Mouse (Mus musculus): Measurements from ENCODE around the gene Ccnk. TPM values are rescaled to one million over a fixed set of nuclear protein-coding genes. Genes with fewer than 3 reads are reported as not detected.

The Ccnk gene
- polyA plus RNA-seq, 1 experiment from 2014 or later = 6.0 TPM

- Histone ChIP-seq H3K27ac (replicated peaks; ENCODE audit: low read depth, low read length) (no peak overlapping the region), H3K9me3 (ENCODE audit: control insufficient read depth, low read length) (no peaks in the 10 kb centered on the region), H3K4me1 (ENCODE audit: control insufficient read depth, insufficient read depth, low read length) (no peaks in the 10 kb centered on the region), H3K4me2 (ENCODE audit: low read length) (no peak overlapping the region), H3K4me3 (replicated peaks; ENCODE audit: low read depth, low read length) (no peak overlapping the region), H3K9ac (replicated peaks; ENCODE audit: low read length) (no peak overlapping the region), H3K36me3 (ENCODE audit: control insufficient read depth, insufficient read depth, low read length) (peaks cover 60% of the 10 kb centered on the region), H3K27me3 (ENCODE audit: control insufficient read depth, insufficient read depth, low read length) (no peaks in the 10 kb centered on the region)
- DNase-seq (no peak), ATAC-seq (ENCODE audit: low FRiP score, low TSS enrichment) (no peak)
These were observed 19.5 kb upstream of the Ccnk start for GRCm38 (mm10) chr12:108159863-108160262.

DNA sequence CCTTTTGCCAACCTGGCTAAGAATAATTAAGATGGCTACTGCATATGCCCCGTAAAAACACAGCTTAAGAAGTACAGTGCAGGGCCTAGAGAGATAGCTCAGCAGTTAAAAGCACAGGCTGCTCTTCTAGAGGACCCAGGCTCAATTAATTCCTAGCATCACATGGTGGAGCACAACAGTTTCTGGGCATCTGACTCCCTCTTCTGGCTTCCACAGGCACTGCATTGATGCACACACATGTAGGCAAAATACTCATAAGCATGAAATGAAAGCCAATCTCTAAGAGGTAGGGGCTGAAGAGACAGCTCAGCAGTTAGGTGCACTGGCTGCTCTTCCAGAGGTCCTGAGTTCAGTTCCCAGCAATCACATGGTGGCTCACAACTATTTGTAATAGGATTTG lies 17.3 kb upstream of the Ccnk start:
- Histone ChIP-seq H3K9me3 (ENCODE audit: control insufficient read depth, low read length) (no peaks in the 10 kb centered on the region), H3K36me3 (ENCODE audit: control insufficient read depth, insufficient read depth, low read length) (peaks cover 43% of the 10 kb centered on the region), H3K4me1 (ENCODE audit: control insufficient read depth, insufficient read depth, low read length) (no peaks in the 10 kb centered on the region), H3K9ac (replicated peaks; ENCODE audit: low read length) (no peak overlapping the region), H3K27ac (replicated peaks; ENCODE audit: low read depth, low read length) (no peak overlapping the region), H3K27me3 (ENCODE audit: control insufficient read depth, insufficient read depth, low read length) (no peaks in the 10 kb centered on the region), H3K4me2 (ENCODE audit: low read length) (no peak overlapping the region), H3K4me3 (replicated peaks; ENCODE audit: low read depth, low read length) (no peak overlapping the region)
- peak; percentile 33 for DNase-seq
- no peak for ATAC-seq (ENCODE audit: low FRiP score, low TSS enrichment)
- 94% methylated on average over 1 of the region's 1 CpGs for WGBS

GRCm38 (mm10) chr12:108163706-108164105 lies 15.7 kb upstream of the Ccnk start:
- no peak for ATAC-seq (ENCODE audit: low FRiP score, low TSS enrichment)
- H3K4me2 ChIP-seq (ENCODE audit: low read length) = no peak overlapping the region
- H3K4me3 ChIP-seq (replicated peaks; ENCODE audit: low read depth, low read length) = no peak overlapping the region
- peaks cover 32% of the 10 kb centered on the region for H3K36me3 ChIP-seq (ENCODE audit: control insufficient read depth, insufficient read depth, low read length)
- H3K9me3 ChIP-seq (ENCODE audit: control insufficient read depth, low read length) = no peaks in the 10 kb centered on the region
- H3K9ac ChIP-seq (replicated peaks; ENCODE audit: low read length) = no peak overlapping the region
- no peaks in the 10 kb centered on the region for H3K4me1 ChIP-seq (ENCODE audit: control insufficient read depth, insufficient read depth, low read length)
- no peak overlapping the region for H3K27ac ChIP-seq (replicated peaks; ENCODE audit: low read depth, low read length)
- WGBS = 81% methylated on average over 3 of the region's 3 CpGs
- no peaks in the 10 kb centered on the region for H3K27me3 ChIP-seq (ENCODE audit: control insufficient read depth, insufficient read depth, low read length)
- no peak for DNase-seq

DNA sequence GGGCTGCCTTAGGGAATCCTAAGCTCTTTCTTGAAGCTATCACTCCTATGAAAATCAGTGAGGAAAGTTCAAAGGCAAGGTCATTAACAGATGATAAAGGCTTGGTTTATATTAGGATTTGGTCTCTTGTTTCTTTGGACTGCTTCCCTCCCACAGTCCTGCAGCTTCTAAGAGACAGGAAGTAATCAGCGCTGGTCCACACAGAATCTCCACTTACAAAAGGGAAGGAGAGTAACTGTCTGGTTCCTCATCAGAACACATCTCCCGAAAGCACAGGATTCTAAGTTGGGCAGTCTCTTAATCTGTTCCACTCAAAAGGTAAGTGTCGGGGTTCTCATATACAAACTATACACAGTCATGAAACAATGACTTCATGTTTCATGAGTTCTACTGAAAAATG lies 10.5 kb upstream of the Ccnk start:
- 91% methylated on average over 3 of the region's 3 CpGs for WGBS
- no peak overlapping the region for H3K4me3 ChIP-seq (replicated peaks; ENCODE audit: low read depth, low read length)
- no peak overlapping the region for H3K4me2 ChIP-seq (ENCODE audit: low read length)
- H3K27ac ChIP-seq (replicated peaks; ENCODE audit: low read depth, low read length) = no peak overlapping the region
- no peaks in the 10 kb centered on the region for H3K9me3 ChIP-seq (ENCODE audit: control insufficient read depth, low read length)
- ATAC-seq (ENCODE audit: low FRiP score, low TSS enrichment) (no peak), DNase-seq (no peak)
- no peak overlapping the region for H3K9ac ChIP-seq (replicated peaks; ENCODE audit: low read length)
- no peaks in the 10 kb centered on the region for H3K27me3 ChIP-seq (ENCODE audit: control insufficient read depth, insufficient read depth, low read length)
- peaks cover 4% of the 10 kb centered on the region; the same call in 1 of the 2 replicates for H3K36me3 ChIP-seq (ENCODE audit: control insufficient read depth, insufficient read depth, low read length)
- H3K4me1 ChIP-seq (ENCODE audit: control insufficient read depth, insufficient read depth, low read length) = no peaks in the 10 kb centered on the region

GRCm38 (mm10) chr12:108170467-108170866 lies 8.9 kb upstream of the Ccnk start:
- H3K4me1 ChIP-seq (ENCODE audit: control insufficient read depth, insufficient read depth, low read length) = no peaks in the 10 kb centered on the region
- no peaks in the 10 kb centered on the region for H3K9me3 ChIP-seq (ENCODE audit: control insufficient read depth, low read length)
- no peak overlapping the region for H3K27ac ChIP-seq (replicated peaks; ENCODE audit: low read depth, low read length)
- DNase-seq (no peak), ATAC-seq (ENCODE audit: low FRiP score, low TSS enrichment) (no peak)
- 94% methylated on average over 3 of the region's 3 CpGs for WGBS
- H3K4me3 ChIP-seq (replicated peaks; ENCODE audit: low read depth, low read length) = no peak overlapping the region
- no peak overlapping the region for H3K4me2 ChIP-seq (ENCODE audit: low read length)
- no peak overlapping the region for H3K9ac ChIP-seq (replicated peaks; ENCODE audit: low read length)
- H3K36me3 ChIP-seq (ENCODE audit: control insufficient read depth, insufficient read depth, low read length) = no peaks in the 10 kb centered on the region
- H3K27me3 ChIP-seq (ENCODE audit: control insufficient read depth, insufficient read depth, low read length) = no peaks in the 10 kb centered on the region

- no peak overlapping the region for H3K9ac ChIP-seq (replicated peaks; ENCODE audit: low read length)
- DNase-seq (no peak), ATAC-seq (ENCODE audit: low FRiP score, low TSS enrichment) (no peak)
- H3K27me3 ChIP-seq (ENCODE audit: control insufficient read depth, insufficient read depth, low read length) = no peaks in the 10 kb centered on the region
- H3K4me1 ChIP-seq (ENCODE audit: control insufficient read depth, insufficient read depth, low read length) = no peaks in the 10 kb centered on the region
- no peak overlapping the region for H3K27ac ChIP-seq (replicated peaks; ENCODE audit: low read depth, low read length)
- no peak overlapping the region for H3K4me2 ChIP-seq (ENCODE audit: low read length)
- H3K9me3 ChIP-seq (ENCODE audit: control insufficient read depth, low read length) = no peaks in the 10 kb centered on the region
- H3K4me3 ChIP-seq (replicated peaks; ENCODE audit: low read depth, low read length) = no peak overlapping the region
- no peaks in the 10 kb centered on the region for H3K36me3 ChIP-seq (ENCODE audit: control insufficient read depth, insufficient read depth, low read length)
These were observed 8.0 kb upstream of the Ccnk start for GRCm38 (mm10) chr12:108171336-108171735.

DNA sequence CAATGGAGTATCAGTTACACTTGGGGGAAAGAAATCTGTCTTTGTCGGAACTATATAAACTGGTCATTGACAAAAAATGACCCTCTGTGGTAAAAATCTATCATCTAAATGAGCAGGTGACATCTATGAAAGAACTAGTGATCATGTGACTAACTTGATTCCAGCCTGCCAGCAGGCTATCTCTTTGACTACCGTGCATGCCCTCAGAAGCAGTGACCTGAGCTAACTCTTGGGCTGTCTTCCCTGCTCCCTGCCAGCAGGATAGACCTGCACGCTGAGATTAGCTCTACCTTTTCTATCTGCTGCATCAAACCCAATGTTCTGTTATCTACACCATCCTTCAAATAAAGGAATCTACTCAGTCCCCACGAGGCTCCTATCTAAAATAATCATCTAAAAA lies 6.7 kb upstream of the Ccnk start:
- 69% methylated on average over 4 of the region's 4 CpGs for WGBS
- Histone ChIP-seq H3K36me3 (ENCODE audit: control insufficient read depth, insufficient read depth, low read length) (no peaks in the 10 kb centered on the region), H3K9ac (replicated peaks; ENCODE audit: low read length) (no peak overlapping the region), H3K4me2 (ENCODE audit: low read length) (no peak overlapping the region), H3K4me1 (ENCODE audit: control insufficient read depth, insufficient read depth, low read length) (peaks cover 5% of the 10 kb centered on the region), H3K9me3 (ENCODE audit: control insufficient read depth, low read length) (no peaks in the 10 kb centered on the region), H3K27me3 (ENCODE audit: control insufficient read depth, insufficient read depth, low read length) (no peaks in the 10 kb centered on the region), H3K27ac (replicated peaks; ENCODE audit: low read depth, low read length) (no peak overlapping the region), H3K4me3 (replicated peaks; ENCODE audit: low read depth, low read length) (no peak overlapping the region)
- no peak for ATAC-seq (ENCODE audit: low FRiP score, low TSS enrichment)
- DNase-seq = no peak

DNA sequence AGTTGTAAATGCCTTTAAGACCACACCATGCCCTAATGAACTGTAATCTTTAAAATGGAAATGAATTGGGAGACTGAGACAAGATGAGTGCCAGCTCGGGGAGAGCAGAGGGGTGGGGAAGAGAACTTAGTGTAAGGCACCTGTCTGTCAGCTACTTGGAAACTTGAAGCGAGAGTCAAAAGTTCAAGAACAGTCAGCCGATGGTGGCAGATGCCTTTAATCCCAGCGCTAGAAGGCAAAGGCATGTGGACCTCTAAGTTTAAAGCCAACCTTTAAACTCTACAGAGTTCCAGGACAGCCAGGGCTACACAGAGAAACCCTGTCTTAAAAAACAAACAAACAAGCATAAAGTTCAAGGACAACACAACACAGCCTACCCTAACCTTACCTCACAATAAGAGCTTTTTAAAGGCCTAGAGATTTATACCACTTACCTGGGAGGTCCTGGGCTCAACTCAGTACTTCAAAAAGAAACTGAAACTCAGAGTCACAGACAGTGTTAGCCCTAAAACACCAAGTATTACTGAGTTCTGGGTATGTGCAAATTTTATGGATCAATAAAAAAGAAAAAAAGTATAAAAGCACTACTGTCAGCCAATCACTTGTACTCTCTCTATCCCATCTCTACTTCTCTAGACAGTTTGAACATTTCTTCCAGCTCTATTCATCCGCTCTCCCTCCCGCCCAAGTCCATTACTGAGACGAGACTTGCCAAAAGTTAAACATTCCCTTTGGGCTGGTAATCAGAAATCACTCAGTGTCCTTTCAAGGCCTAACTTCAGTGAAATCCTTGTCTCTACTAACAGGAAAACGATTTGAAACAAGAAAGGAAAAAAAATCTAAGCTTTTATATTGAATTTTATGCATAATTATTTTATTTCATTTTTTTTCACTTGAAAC lies 4.5 kb upstream of the Ccnk start:
- DNase-seq = no peak
- Histone ChIP-seq H3K4me1 (ENCODE audit: control insufficient read depth, insufficient read depth, low read length) (peaks cover 10% of the 10 kb centered on the region), H3K27ac (replicated peaks; ENCODE audit: low read depth, low read length) (no peak overlapping the region), H3K9me3 (ENCODE audit: control insufficient read depth, low read length) (no peaks in the 10 kb centered on the region), H3K27me3 (ENCODE audit: control insufficient read depth, insufficient read depth, low read length) (no peaks in the 10 kb centered on the region), H3K4me3 (replicated peaks; ENCODE audit: low read depth, low read length) (no peak overlapping the region), H3K4me2 (ENCODE audit: low read length) (no peak overlapping the region), H3K36me3 (ENCODE audit: control insufficient read depth, insufficient read depth, low read length) (no peaks in the 10 kb centered on the region), H3K9ac (replicated peaks; ENCODE audit: low read length) (no peak overlapping the region)
- no peak for ATAC-seq (ENCODE audit: low FRiP score, low TSS enrichment)
- WGBS = 80% methylated on average over 8 of the region's 8 CpGs

GRCm38 (mm10) chr12:108176366-108176765 lies 3.0 kb upstream of the Ccnk start:
- Histone ChIP-seq H3K27me3 (ENCODE audit: control insufficient read depth, insufficient read depth, low read length) (no peaks in the 10 kb centered on the region), H3K9ac (replicated peaks; ENCODE audit: low read length) (no peak overlapping the region)
- DNase-seq = no peak

More at GRCm38 (mm10) chr12:108176366-108176765, 3.0 kb upstream of the Ccnk start:
- H3K27ac ChIP-seq (replicated peaks; ENCODE audit: low read depth, low read length) = no peak overlapping the region
- H3K9me3 ChIP-seq (ENCODE audit: control insufficient read depth, low read length) = no peaks in the 10 kb centered on the region
- no peak for ATAC-seq (ENCODE audit: low FRiP score, low TSS enrichment)
- 80% methylated on average over 3 of the region's 3 CpGs for WGBS
- H3K4me3 ChIP-seq (replicated peaks; ENCODE audit: low read depth, low read length) = no peak overlapping the region
- peaks cover 14% of the 10 kb centered on the region for H3K4me1 ChIP-seq (ENCODE audit: control insufficient read depth, insufficient read depth, low read length)
- no peak overlapping the region for H3K4me2 ChIP-seq (ENCODE audit: low read length)
- no peaks in the 10 kb centered on the region for H3K36me3 ChIP-seq (ENCODE audit: control insufficient read depth, insufficient read depth, low read length)

All from midbrain, embryonic 14.5 days (tissue).